Mouse (Mus musculus) cortical plate, adult 2 months (tissue): ENCODE data around the gene Actr1b.

Source experiments
- CTCF ChIP-seq: fragments of 200-500 bp; IDR thresholded peaks from 2 replicates; pipeline ENCODE4 v1.5.1; 2011; ENCODE audit warnings: mild to moderate bottlenecking, control low read depth, low read length; ENCODE audit not compliant: insufficient read depth; ENCODE audit errors: extremely low read depth
- POLR2A ChIP-seq: fragments of 200-500 bp; IDR thresholded peaks from 2 replicates; pipeline ENCODE4 v1.6.1; 2011; ENCODE audit warnings: mild to moderate bottlenecking, low read length, control low read depth; ENCODE audit not compliant: insufficient read depth; ENCODE audit errors: extremely low read depth

DNA sequence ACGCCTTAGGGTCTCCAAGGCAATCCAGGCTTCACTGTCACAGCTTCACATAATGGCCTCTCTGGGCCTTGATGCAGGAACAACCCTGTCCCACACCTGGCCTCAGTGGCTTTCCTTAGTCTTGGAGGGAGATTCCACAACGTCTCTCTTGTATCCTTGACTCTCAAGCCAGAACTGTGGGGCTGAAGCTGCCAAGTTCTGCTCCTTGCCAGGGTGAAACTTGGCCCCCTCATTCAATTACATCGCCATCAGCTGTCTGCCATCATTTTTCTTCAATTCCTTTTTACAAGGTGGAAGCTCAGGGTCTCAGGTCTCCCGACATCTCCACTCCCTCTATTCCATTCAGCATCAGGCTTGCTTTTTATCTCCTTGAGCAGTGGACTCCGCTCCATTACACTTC, 59.2 kb downstream of the Actr1b start:
- TF ChIP-seq CTCF, result no peak
- TF ChIP-seq POLR2A, result no peak
